Mouse (Mus musculus) intestine, embryonic 16.5 days (tissue): ENCODE data around the gene Zfp987. TPM values are rescaled to one million over a fixed set of nuclear protein-coding genes. Genes with fewer than 3 reads are reported as not detected.
A peak's percentile ranks its signal among the peaks of the same experiment; 100 is the strongest.
"Not testable (repeated sequence)": the region's sequence is repeated elsewhere in the genome, so short reads cannot be mapped to it uniquely, and the experiment has no call there.

Experiments
- ATAC-seq: fragments of 200-750 bp; cut with Nextera tagmentation; 2 replicates; pipeline ENCODE4 v1.8.0; 2017; ENCODE audit warnings: moderate TSS enrichment, moderate library complexity
- H3K27ac ChIP-seq: fragments of 300-500 bp; sonication (generic); 2 replicates; pipeline ENCODE4 v1.5.1; 2014; ENCODE audit warnings: mild to moderate bottlenecking, low read length
- H3K27me3 ChIP-seq: fragments of 300-500 bp; sonication (generic); replicated peaks from 2 replicates; pipeline ENCODE4 v1.6.1; 2014; ENCODE audit warnings: low read length, control low read depth, mixed read lengths; ENCODE audit not compliant: control insufficient read depth, insufficient read depth
- H3K36me3 ChIP-seq: fragments of 300-500 bp; sonication (generic); 2 replicates; pipeline ENCODE4 v1.6.1; 2014; ENCODE audit warnings: low read length, control low read depth; ENCODE audit not compliant: control insufficient read depth, insufficient read depth
- H3K4me1 ChIP-seq: fragments of 300-500 bp; sonication (generic); 2 replicates; pipeline ENCODE4 v1.6.1; 2014; ENCODE audit warnings: low read length, control low read depth, mixed read lengths; ENCODE audit not compliant: control insufficient read depth, insufficient read depth
- H3K4me2 ChIP-seq: fragments of 300-500 bp; sonication (generic); 2 replicates; pipeline ENCODE4 v1.6.1; 2014; ENCODE audit warnings: low read depth, low read length, control low read depth
- H3K4me3 ChIP-seq: fragments of 300-500 bp; sonication (generic); 2 replicates; pipeline ENCODE4 v1.5.1; 2014; ENCODE audit warnings: mild to moderate bottlenecking, low read length
- H3K9ac ChIP-seq: fragments of 300-500 bp; sonication (generic); 2 replicates; pipeline ENCODE4 v1.6.1; 2014; ENCODE audit warnings: low read depth, low read length
- H3K9me3 ChIP-seq: fragments of 300-500 bp; sonication (generic); 2 replicates; pipeline ENCODE4 v1.6.1; 2016; ENCODE audit warnings: low read length, control low read depth; ENCODE audit not compliant: control insufficient read depth
- WGBS: fragments of 180-500 bp; shearing (Covaris S2); extraction: QIAGEN DNeasy Blood & Tissue Kit; methylation state at CpG from one replicate; pipeline ENCODE4 v1.1.7; 2014; 5-methylcytosine and 5-hydroxymethylcytosine counted together
- polyA plus RNA-seq: library from polyadenylated mRNA; unstranded; fragments of >200 nt; fragmentation: Nextera tagmentation; extraction: Ambion mirVana; gene quantifications from 2 replicates; pipeline ENCODE4 v1.2.1, GENCODE M21; 2015

Gene Zfp987
- polyA plus RNA-seq, 1 experiment from 2014 or later: 0.64 TPM

DNA sequence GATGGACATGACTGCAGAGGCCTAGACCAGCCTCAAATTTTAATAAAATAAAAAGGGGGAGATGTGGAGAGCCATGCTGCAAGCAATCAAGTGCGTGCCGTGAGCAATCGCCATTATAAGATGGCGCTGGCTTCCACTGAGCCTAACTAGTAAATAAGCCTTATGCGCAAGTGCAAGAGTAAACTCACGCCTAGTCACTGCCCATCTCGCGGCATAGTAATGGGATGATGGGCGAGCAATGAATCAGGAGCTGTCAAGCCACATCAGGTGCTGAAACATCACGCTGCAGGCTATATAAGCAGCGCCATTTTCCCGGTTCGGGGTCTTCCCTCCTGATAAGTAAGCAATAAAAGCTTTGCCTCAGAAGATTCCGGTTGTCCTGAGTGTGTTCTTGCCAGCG is 33.5 kb upstream of the Zfp987 start:
- not testable (repeated sequence) for H3K4me1 ChIP-seq, H3K4me2 ChIP-seq, H3K36me3 ChIP-seq, H3K27ac ChIP-seq, H3K9ac ChIP-seq, H3K4me3 ChIP-seq, H3K27me3 ChIP-seq, ATAC-seq
- WGBS: 86% methylated on average over 15 of the region's 15 CpGs
- H3K9me3 ChIP-seq: peaks cover 15% of the 10 kb centered on the region

DNA sequence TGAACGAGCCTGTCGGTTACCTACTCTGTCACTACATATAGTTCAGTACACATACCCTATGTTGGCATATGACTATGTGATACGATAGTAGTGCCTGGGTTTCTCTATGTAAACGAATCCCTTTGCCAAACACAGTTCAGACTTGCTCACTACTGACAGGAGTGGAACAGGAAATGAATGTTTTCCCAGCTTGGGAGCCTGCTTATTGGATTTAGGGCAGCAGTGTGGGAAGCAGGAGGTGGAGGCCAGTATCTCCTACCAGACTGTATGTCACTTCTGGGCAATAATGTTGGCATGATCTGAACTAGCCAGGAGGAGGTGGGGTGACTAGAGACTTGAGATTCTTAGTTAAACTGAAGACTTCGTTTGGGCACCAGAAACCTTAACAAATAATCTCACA is 32.3 kb upstream of the Zfp987 start:
- not testable (repeated sequence) for H3K4me1 ChIP-seq, H3K4me3 ChIP-seq, H3K36me3 ChIP-seq, H3K27ac ChIP-seq, H3K27me3 ChIP-seq, ATAC-seq, H3K4me2 ChIP-seq, H3K9ac ChIP-seq
- 80% methylated on average over 4 of the region's 5 CpGs for WGBS
- peaks cover 13% of the 10 kb centered on the region for H3K9me3 ChIP-seq

DNA sequence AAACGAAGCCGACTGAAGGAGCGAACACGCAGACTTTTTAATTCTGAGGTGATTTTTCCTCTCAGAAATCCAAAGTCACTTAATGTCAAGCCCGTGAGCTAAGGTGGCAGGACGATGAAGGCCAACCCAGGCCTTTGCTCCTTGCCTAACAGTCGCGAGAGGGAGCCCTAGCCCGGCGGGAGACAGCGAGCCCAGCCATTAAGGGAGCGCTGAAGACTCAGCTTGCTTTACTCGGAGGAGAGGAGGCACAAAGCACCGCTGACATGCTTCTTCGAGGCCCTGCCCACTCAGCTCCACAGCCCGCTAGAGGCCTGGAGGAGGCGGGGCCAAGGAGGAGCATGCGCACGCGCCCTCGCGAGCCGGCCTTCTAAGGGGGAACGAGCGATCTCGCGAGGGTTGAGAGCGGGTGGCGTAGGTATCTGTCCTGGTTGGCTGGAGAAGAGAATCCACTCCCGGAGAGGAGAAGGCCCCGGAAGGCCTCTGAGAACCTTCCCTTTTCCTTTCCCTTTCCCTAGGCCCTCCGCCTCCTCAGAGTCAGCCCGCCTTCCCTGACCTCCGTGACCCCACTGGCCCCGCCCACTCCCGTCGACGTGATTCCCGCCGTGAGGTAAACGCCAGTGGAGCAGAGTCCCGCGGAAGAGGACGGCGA is 30.0 kb upstream of the Zfp987 start:
- WGBS: 45% methylated on average over 34 of the region's 45 CpGs
- H3K4me1 ChIP-seq, ATAC-seq, H3K9ac ChIP-seq, H3K27ac ChIP-seq, H3K27me3 ChIP-seq, H3K36me3 ChIP-seq: not testable (repeated sequence)
- H3K4me2 ChIP-seq: peak overlapping the region; percentile 48
- H3K9me3 ChIP-seq: peaks cover 13% of the 10 kb centered on the region
- H3K4me3 ChIP-seq: peak overlapping the region; percentile 38; the same call in 1 of the 2 replicates

DNA sequence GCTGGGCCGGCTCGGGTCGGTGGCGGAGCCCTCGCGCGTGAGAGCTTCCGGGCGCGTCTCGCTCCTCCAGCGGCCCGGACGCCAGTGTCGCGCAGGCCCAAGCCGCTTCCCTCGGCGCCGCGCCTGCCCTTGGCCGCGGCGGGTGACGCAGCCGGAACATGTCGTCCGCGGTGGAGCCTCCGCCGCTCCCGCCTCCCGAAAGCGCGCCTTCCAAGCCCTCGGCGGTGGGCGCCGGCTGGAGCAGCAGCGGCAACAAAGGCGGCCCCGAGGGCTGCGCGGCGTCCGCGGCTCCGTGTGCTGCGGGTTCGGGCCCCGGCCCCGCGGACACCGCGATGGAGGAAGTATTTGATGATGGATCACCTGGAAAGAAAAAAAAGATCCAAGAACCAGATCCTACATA is 29.5 kb upstream of the Zfp987 start:
- not testable (repeated sequence) for ATAC-seq, H3K27ac ChIP-seq, H3K9ac ChIP-seq, H3K36me3 ChIP-seq, H3K27me3 ChIP-seq, H3K4me1 ChIP-seq
- H3K9me3 ChIP-seq: peaks cover 10% of the 10 kb centered on the region
- whole genome bisulfite sequencing: 22% methylated on average over 55 of the region's 55 CpGs
- H3K4me2 ChIP-seq: peak overlapping the region; percentile 48
- peak overlapping the region; percentile 38 for H3K4me3 ChIP-seq

DNA sequence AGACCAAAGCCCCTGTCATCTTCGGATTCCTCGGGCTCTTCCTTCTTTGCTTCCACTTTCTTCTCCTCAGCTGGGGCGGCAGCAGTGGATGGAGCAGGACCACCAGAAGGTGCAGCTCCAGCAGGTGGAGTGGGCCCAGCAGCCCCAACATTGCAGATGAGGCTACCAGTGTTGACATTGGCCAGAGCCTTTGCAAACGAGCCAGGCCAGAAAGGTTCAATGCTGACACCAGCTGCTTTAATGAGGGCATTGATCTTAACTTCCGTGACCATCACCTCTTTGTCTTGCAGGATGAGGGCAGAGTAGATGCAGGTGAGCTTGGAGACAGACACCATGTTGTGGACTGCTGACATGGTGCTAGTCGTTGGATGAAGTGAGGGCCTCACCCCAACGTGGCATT is 23.8 kb upstream of the Zfp987 start:
- WGBS: 86% methylated on average over 5 of the region's 7 CpGs

DNA sequence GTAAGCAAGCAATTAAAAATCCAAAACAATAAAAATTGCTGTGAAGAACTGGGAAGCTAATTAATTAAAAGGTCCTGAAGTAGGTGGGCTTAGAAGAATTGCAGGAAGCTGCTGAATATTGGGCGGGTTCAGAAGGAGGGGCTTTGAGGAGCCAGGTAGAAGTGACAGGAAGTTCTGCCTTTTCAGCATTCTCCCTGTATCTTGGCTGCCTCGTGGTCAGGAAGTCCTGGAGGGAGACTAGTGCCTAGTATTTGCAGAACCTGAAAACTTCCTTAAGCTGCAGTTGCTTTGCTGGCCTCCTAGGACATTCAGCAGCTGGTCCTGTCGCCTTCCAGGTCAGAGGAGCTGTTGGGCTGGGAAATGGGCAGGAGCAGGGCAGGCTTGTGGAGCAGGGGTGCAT is 4.3 kb downstream of the Zfp987 start:
- not testable (repeated sequence) for H3K36me3 ChIP-seq, H3K27me3 ChIP-seq, H3K4me2 ChIP-seq, H3K4me3 ChIP-seq, H3K9ac ChIP-seq, H3K4me1 ChIP-seq, H3K27ac ChIP-seq, ATAC-seq, H3K9me3 ChIP-seq
- WGBS: 41% methylated on average over 3 of the region's 3 CpGs

More for the DNA sequence above, 23.8 kb upstream of the Zfp987 start:
- not testable (repeated sequence) for ATAC-seq, H3K9ac ChIP-seq, H3K27me3 ChIP-seq, H3K27ac ChIP-seq, H3K36me3 ChIP-seq, H3K4me3 ChIP-seq, H3K9me3 ChIP-seq, H3K4me2 ChIP-seq, H3K4me1 ChIP-seq

DNA sequence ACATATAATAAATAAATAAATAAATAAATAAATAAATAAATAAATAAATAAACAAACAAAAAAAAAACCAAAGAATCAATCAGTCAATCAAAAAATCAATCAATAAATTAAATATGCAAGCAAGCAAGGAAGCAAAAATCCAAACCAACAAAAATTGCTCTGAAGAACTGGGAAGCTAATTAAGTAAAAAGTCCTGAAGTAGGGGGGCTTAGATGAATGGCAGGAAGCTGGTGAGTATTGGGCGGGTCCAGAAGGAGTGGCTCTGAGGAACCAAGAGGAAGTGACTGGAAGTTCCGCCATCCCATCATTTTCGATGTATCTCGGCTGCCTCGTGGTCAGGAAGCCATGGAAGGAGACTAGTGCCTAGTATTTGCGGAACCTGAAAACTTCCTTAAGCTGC is 59.4 kb downstream of the Zfp987 start, which contains the start of gene Zfp600:
Gene Zfp600, plus strand, starts transcription at position 301 of the 400 bp plus-strand sequence.
- not testable (repeated sequence) for H3K27me3 ChIP-seq, ATAC-seq, H3K4me3 ChIP-seq, H3K36me3 ChIP-seq, H3K9me3 ChIP-seq, H3K4me1 ChIP-seq, H3K4me2 ChIP-seq, H3K9ac ChIP-seq, H3K27ac ChIP-seq
- no CpG with 5 or more reads among the region's 6 CpGs for WGBS

DNA sequence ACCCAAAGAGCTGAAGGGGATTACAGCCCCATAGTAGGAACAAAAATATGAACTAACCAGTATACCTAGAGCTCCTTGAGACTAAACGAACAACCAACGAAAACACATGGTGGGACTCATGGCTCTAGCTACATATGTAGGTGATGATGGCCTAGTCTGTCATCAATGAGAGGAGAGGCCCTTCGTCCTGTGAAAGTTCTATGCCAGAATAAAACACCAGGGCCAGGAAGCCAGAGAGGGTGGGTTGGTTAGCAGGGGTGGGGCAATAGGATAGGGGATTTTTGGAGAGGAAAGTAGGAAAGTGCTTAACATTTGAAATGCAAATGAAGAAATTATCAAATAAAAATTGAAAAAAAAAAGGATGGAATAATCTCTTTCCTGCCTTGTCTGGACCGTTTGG is 65.8 kb downstream of the Zfp987 start:
- H3K36me3 ChIP-seq, H3K4me2 ChIP-seq, H3K27me3 ChIP-seq, H3K9ac ChIP-seq, H3K27ac ChIP-seq, ATAC-seq, H3K4me1 ChIP-seq, H3K4me3 ChIP-seq, H3K9me3 ChIP-seq: not testable (repeated sequence)
- WGBS: 81% methylated on average over 3 of the region's 4 CpGs

DNA sequence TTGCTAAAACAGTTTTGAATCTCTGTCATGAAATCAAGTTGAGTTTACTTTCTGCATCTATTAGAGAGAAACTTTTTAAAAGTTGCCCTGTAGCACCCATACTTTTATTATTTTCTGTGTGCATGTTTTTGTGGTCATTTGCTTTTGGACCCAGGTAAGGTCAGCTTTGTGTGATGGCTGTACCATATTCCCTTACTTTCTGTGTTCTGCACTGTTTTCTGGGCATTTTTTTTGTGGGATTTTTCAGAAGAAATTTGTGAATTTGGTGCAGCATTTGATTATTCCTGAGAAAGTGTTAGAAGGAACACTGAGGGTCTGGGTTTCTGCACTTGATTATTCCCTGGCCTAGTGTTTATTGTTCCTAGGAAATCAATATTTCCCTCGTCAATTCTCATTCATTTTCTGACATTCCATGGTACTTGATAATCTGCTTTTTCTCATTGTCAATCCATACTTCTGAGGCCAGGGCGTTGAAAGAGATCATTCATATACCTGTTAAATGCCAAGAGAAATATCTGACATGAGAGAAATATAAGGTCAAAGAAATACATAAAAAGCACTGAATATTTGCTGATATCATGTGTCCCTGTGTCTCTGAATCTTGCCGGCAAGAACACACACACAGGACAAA is 70.2 kb downstream of the Zfp987 start:
- not testable (repeated sequence) for H3K9me3 ChIP-seq, H3K27me3 ChIP-seq, H3K4me1 ChIP-seq, H3K9ac ChIP-seq, H3K27ac ChIP-seq, H3K36me3 ChIP-seq, H3K4me2 ChIP-seq, H3K4me3 ChIP-seq, ATAC-seq
- 76% methylated on average over 3 of the region's 3 CpGs for WGBS
